Mouse (Mus musculus): ENCODE measurements around the gene Snx17. TPM values are rescaled to one million over a fixed set of nuclear protein-coding genes. Genes with fewer than 3 reads are reported as not detected.

The Snx17 gene
- total and polyA plus RNA-seq, 2 experiments from 2014 or later = 112 to 120 TPM

GRCm38 (mm10) chr5:31221304-31221945 lies 28.4 kb downstream of the Snx17 start:
- Histone ChIP-seq H3K27ac (ENCODE audit: low read depth) (peak overlapping the region; percentile 93), H3K4me3 (ENCODE audit: low read depth, low read length) (peak overlapping the region; percentile 96), H3K9ac (replicated peaks; ENCODE audit: low read depth, low read length) (peak overlapping the region; percentile 81), H3K4me2 (ENCODE audit: low read depth, low read length) (peak overlapping the region; percentile 94), H3K9me3 (replicated peaks; ENCODE audit: control insufficient read depth, low read length) (no peaks in the 10 kb centered on the region), H3K4me1 (ENCODE audit: control insufficient read depth, insufficient read depth) (no peaks in the 10 kb centered on the region), H3K36me3 (replicated peaks; ENCODE audit: control insufficient read depth, insufficient read depth, low read length) (no peaks in the 10 kb centered on the region), H3K27me3 (ENCODE audit: control insufficient read depth, insufficient read depth, low read length) (no peaks in the 10 kb centered on the region)
- WGBS = 20% methylated on average over 11 of the region's 11 CpGs
- no peak for DNase-seq (ENCODE audit: low spot score)
- ATAC-seq (ENCODE audit: insufficient read depth, low read depth) = no peak
- TF ChIP-seq EP300 (IDR thresholded peaks at IDR 0.05; ENCODE audit: low read depth) (no peak), CTCF (IDR thresholded peaks at IDR 0.05; ENCODE audit: low read depth) (peak; percentile 33)

- no peaks in the 10 kb centered on the region for H3K9me3 ChIP-seq (replicated peaks; ENCODE audit: control insufficient read depth, low read length)
- H3K9ac ChIP-seq (replicated peaks; ENCODE audit: low read depth, low read length) = no peak overlapping the region
- no peak overlapping the region for H3K4me2 ChIP-seq (ENCODE audit: low read depth, low read length)
- H3K4me1 ChIP-seq (ENCODE audit: control insufficient read depth, insufficient read depth) = no peaks in the 10 kb centered on the region
- WGBS = 93% methylated on average over 9 of the region's 9 CpGs
- TF ChIP-seq EP300 (IDR thresholded peaks at IDR 0.05; ENCODE audit: low read depth) = no peak
- no peak overlapping the region for H3K27ac ChIP-seq (ENCODE audit: low read depth)
- H3K4me3 ChIP-seq (ENCODE audit: low read depth, low read length) = no peak overlapping the region
- H3K36me3 ChIP-seq (replicated peaks; ENCODE audit: control insufficient read depth, insufficient read depth, low read length) = no peaks in the 10 kb centered on the region
- no peaks in the 10 kb centered on the region for H3K27me3 ChIP-seq (ENCODE audit: control insufficient read depth, insufficient read depth, low read length)
- ATAC-seq (ENCODE audit: insufficient read depth, low read depth) (no peak), DNase-seq (ENCODE audit: low spot score) (no peak)
Observed at GRCm38 (mm10) chr5:31222696-31223095, 29.7 kb downstream of the Snx17 start.

GRCm38 (mm10) chr5:31226641-31227040 lies 33.6 kb downstream of the Snx17 start:
- H3K27ac ChIP-seq (ENCODE audit: low read depth) = no peak overlapping the region
- TF ChIP-seq CTCF (IDR thresholded peaks at IDR 0.05; ENCODE audit: low read depth) (no peak), EP300 (IDR thresholded peaks at IDR 0.05; ENCODE audit: low read depth) (no peak)
- no peaks in the 10 kb centered on the region for H3K9me3 ChIP-seq (replicated peaks; ENCODE audit: control insufficient read depth, low read length)
- ATAC-seq (ENCODE audit: insufficient read depth, low read depth) (no peak), DNase-seq (ENCODE audit: low spot score) (no peak)
- 44% methylated on average over 1 of the region's 1 CpGs for WGBS
- no peak overlapping the region for H3K9ac ChIP-seq (replicated peaks; ENCODE audit: low read depth, low read length)
- H3K4me2 ChIP-seq (ENCODE audit: low read depth, low read length) = no peak overlapping the region
- H3K36me3 ChIP-seq (replicated peaks; ENCODE audit: control insufficient read depth, insufficient read depth, low read length) = no peaks in the 10 kb centered on the region
- no peaks in the 10 kb centered on the region for H3K4me1 ChIP-seq (ENCODE audit: control insufficient read depth, insufficient read depth)
- H3K27me3 ChIP-seq (ENCODE audit: control insufficient read depth, insufficient read depth, low read length) = no peaks in the 10 kb centered on the region
- H3K4me3 ChIP-seq (ENCODE audit: low read depth, low read length) = no peak overlapping the region

- no peaks in the 10 kb centered on the region for H3K9me3 ChIP-seq (replicated peaks; ENCODE audit: control insufficient read depth, low read length)
- H3K4me2 ChIP-seq (ENCODE audit: low read depth, low read length) = peak within 1 kb of the TSS; percentile 81
- peaks cover 6% of the 10 kb centered on the region for H3K4me1 ChIP-seq (ENCODE audit: control insufficient read depth, insufficient read depth)
- peak within 1 kb of the TSS; percentile 81 for H3K4me3 ChIP-seq (ENCODE audit: low read depth, low read length)
- H3K36me3 ChIP-seq (replicated peaks; ENCODE audit: control insufficient read depth, insufficient read depth, low read length) = peaks cover 23% of the 10 kb centered on the region
- ATAC-seq (ENCODE audit: insufficient read depth, low read depth) = peak; percentile 98
- TF ChIP-seq EP300 (IDR thresholded peaks at IDR 0.05; ENCODE audit: low read depth) (no peak), CTCF (IDR thresholded peaks at IDR 0.05; ENCODE audit: low read depth) (no peak)
- under 1% methylated on average over 92 of the region's 103 CpGs for WGBS
- no peaks in the 10 kb centered on the region for H3K27me3 ChIP-seq (ENCODE audit: control insufficient read depth, insufficient read depth, low read length)
- peak; percentile 94 for DNase-seq (ENCODE audit: low spot score)
- H3K27ac ChIP-seq (ENCODE audit: low read depth) = peak within 1 kb of the TSS; percentile 97
- peak within 1 kb of the TSS; percentile 92 for H3K9ac ChIP-seq (replicated peaks; ENCODE audit: low read depth, low read length)
Observed at GRCm38 (mm10) chr5:31240637-31241521, 47.9 kb downstream of the Snx17 start, which contains the start of the genes Nrbp1 and Gm9970. Gene Nrbp1 (plus strand): TSS chr5:31240864. Gene Gm9970 (minus strand): TSS chr5:31241232.

- ATAC-seq (ENCODE audit: insufficient read depth, low read depth) = no peak
Observed at GRCm38 (mm10) chr5:31241522-31242034, 48.6 kb downstream of the Snx17 start.

More at GRCm38 (mm10) chr5:31241522-31242034, 48.6 kb downstream of the Snx17 start:
- Histone ChIP-seq H3K4me1 (ENCODE audit: control insufficient read depth, insufficient read depth) (peaks cover 6% of the 10 kb centered on the region), H3K9me3 (replicated peaks; ENCODE audit: control insufficient read depth, low read length) (no peaks in the 10 kb centered on the region), H3K27me3 (ENCODE audit: control insufficient read depth, insufficient read depth, low read length) (no peaks in the 10 kb centered on the region), H3K36me3 (replicated peaks; ENCODE audit: control insufficient read depth, insufficient read depth, low read length) (peaks cover 30% of the 10 kb centered on the region), H3K4me2 (ENCODE audit: low read depth, low read length) (peak overlapping the region; percentile 81), H3K27ac (ENCODE audit: low read depth) (peak overlapping the region; percentile 97), H3K4me3 (ENCODE audit: low read depth, low read length) (peak overlapping the region; percentile 81), H3K9ac (replicated peaks; ENCODE audit: low read depth, low read length) (peak overlapping the region; percentile 92)
- WGBS = 0% methylated on average over 13 of the region's 13 CpGs
- no peak for DNase-seq (ENCODE audit: low spot score)
- TF ChIP-seq CTCF (IDR thresholded peaks at IDR 0.05; ENCODE audit: low read depth) (no peak), EP300 (IDR thresholded peaks at IDR 0.05; ENCODE audit: low read depth) (no peak)

Measured in heart, postnatal 0 days (tissue).